Mouse (Mus musculus) liver, embryonic 13.5 days (tissue): ENCODE results near the gene Wdr18. TPM values are rescaled to one million over a fixed set of nuclear protein-coding genes. Genes with fewer than 3 reads are reported as not detected.

ENCODE experiments used
- ATAC-seq: fragments of 200-750 bp; cut with Nextera tagmentation; 2 replicates; pipeline ENCODE4 v1.8.0; 2017; ENCODE audit warnings: low read depth, mild to moderate bottlenecking, moderate number of reproducible peaks, moderate library complexity
- DNase-seq: peaks from one replicate; pipeline ENCODE4 v3.0.0; 2022
- H3K27ac ChIP-seq: fragments of 300-500 bp; sonication (generic); 2 replicates; pipeline ENCODE4 v1.5.1; 2015; ENCODE audit warnings: moderate library complexity, mild to moderate bottlenecking, inconsistent platforms
- H3K27me3 ChIP-seq: fragments of 300-500 bp; sonication (generic); 2 replicates; pipeline ENCODE4 v1.6.1; 2015; ENCODE audit warnings: mild to moderate bottlenecking, inconsistent platforms
- H3K36me3 ChIP-seq: fragments of 300-500 bp; sonication (generic); 2 replicates; pipeline ENCODE4 v1.6.1; 2015; ENCODE audit warnings: mild to moderate bottlenecking, inconsistent platforms
- H3K4me1 ChIP-seq: fragments of 300-500 bp; sonication (generic); replicated peaks from 2 replicates; pipeline ENCODE4 v1.6.1; 2015; ENCODE audit warnings: inconsistent platforms
- H3K4me2 ChIP-seq: fragments of 300-500 bp; sonication (generic); 2 replicates; pipeline ENCODE4 v1.6.1; 2015; ENCODE audit warnings: inconsistent platforms, mild to moderate bottlenecking, moderate library complexity
- H3K4me3 ChIP-seq: fragments of 300-500 bp; sonication (generic); replicated peaks from 2 replicates; pipeline ENCODE4 v1.5.1; 2015; ENCODE audit warnings: mild to moderate bottlenecking, inconsistent platforms
- H3K9ac ChIP-seq: fragments of 300-500 bp; sonication (generic); 2 replicates; pipeline ENCODE4 v1.6.1; 2015; ENCODE audit warnings: mild to moderate bottlenecking, inconsistent platforms
- H3K9me3 ChIP-seq: fragments of 300-500 bp; sonication (generic); replicated peaks from 2 replicates; pipeline ENCODE4 v1.6.1; 2016; ENCODE audit warnings: inconsistent platforms
- WGBS: fragments of 180-500 bp; shearing (Covaris S2); methylation state at CpG from one replicate; pipeline ENCODE4 v1.1.7; 2015; ENCODE audit not compliant: insufficient replicate concordance; 5-methylcytosine and 5-hydroxymethylcytosine counted together
- polyA plus RNA-seq: library from polyadenylated mRNA; unstranded; fragments of >200 nt; fragmentation: Nextera tagmentation; extraction: Ambion mirVana; gene quantifications from 2 replicates; pipeline ENCODE4 v1.2.1, GENCODE M21; 2015

Wdr18 gene
- polyA plus RNA-seq, 1 experiment from 2014 or later: 78.2 TPM

DNA sequence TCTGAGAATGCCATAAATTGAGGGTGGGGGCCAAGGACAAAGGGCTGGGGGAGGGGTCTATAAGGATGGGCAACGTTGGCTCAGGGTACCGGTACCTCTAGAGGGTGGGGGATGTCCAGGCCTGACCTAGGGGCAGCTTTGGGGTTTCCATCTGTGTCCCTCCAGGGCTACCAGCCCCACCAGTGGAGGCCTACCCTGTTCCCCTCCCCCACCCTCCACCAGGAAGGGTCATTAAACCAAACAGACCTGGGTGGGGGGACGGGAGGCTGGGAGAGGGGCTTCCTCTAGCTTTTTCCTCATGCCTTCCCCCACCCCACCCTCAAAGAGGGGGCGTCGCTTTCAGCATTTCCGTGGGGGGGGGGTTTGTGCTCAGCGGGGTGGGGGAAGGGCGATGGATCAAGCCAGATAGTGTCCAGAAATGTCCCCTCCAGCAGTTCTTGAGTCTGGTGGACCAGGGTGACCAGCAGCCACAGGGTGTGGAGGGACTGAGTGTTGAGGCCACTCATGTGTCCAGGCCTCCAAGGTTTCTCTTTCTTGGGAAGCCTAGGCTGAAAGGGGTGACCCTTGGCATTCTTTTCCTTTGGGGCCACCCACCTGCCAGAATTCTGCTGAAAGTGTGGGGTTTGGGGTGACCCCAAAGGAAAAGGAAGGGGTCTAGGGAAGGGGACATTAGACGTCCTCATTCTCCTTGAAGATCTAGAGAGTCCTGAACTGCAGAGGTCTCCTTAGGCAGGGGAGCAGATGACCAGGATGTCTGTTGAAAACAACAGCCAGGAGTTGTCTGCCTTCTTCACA is 30.8 kb upstream of the Wdr18 start:
- Histone ChIP-seq H3K27ac (peak overlapping the region; percentile 88), H3K4me2 (peak overlapping the region; percentile 84), H3K4me3 (peak overlapping the region; percentile 85), H3K36me3 (peaks cover 38% of the 10 kb centered on the region), H3K27me3 (no peaks in the 10 kb centered on the region), H3K9ac (peak overlapping the region; percentile 54), H3K4me1 (peaks cover 87% of the 10 kb centered on the region), H3K9me3 (no peaks in the 10 kb centered on the region)
- WGBS: 25% methylated on average over 9 of the region's 9 CpGs
- ATAC-seq: no peak
- no peak for DNase-seq

DNA sequence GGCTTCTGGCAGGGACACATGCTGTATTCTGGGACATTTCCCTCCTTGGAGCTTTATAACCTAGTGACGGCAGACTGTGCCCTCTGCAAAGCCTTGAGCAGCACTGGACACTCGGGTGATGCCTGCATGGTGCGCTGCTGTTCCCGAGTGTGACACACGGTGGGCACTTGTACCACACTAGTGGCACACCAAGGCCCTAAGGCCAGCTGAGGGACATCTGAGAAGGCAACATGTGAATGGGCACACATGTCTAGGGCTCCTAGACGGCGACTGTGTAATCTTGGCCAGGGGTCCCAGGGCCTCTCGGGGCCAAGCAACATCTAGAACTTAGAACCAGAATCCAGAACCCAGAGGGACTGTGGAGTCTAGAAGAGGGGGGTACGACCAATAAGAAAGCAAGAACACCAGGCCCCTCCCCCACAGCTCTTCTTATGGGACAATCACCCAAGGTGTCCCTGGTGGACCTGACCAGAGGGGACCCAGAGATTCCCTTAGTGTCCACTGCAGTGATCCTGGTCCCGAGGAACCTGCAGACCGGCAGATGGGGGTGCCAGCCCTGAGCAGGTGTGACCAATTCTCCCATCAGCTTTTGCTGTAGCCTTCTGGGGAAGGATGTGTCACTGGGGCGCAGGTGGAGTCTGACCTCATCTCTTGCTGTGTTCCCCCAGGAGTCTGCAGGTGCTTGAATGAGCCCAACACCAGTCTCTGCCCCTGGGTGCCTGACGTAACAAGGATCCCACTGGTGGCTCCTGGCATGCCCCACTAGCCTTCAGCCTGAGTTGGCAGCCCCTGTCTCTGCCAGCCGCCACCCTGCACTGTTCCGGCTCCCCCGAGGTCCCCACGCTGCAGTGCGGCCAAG is 29.8 kb upstream of the Wdr18 start:
- H3K27ac ChIP-seq: peak overlapping the region; percentile 88; the same call in 1 of the 2 replicates

DNA sequence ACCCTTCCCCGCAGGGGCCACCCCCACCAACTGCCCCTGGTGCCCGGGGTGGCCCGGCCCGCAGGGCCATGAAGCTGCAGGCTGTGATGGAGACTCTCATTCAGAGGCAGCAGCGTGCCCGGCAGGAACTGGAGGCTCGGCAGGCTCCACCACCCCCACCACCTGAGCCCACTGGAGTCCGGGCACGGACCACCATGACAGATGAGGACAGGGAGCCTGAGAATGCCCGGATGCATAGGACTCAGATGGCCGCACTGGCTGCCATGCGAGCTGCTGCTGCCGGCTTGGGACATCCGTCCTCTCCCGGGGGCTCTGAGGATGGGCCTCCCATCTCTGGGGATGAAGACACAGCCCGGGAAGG is 29.1 kb upstream of the Wdr18 start:
- Histone ChIP-seq H3K9ac (no peak overlapping the region), H3K4me3 (no peak overlapping the region), H3K9me3 (no peaks in the 10 kb centered on the region), H3K4me1 (peaks cover 95% of the 10 kb centered on the region), H3K27me3 (no peaks in the 10 kb centered on the region), H3K27ac (no peak overlapping the region), H3K36me3 (peaks cover 52% of the 10 kb centered on the region), H3K4me2 (no peak overlapping the region)
- ATAC-seq (no peak), DNase-seq (no peak)
- WGBS: 87% methylated on average over 16 of the region's 16 CpGs

More for the DNA sequence above, 29.8 kb upstream of the Wdr18 start:
- Histone ChIP-seq H3K36me3 (peaks cover 49% of the 10 kb centered on the region), H3K4me2 (peak overlapping the region; percentile 84), H3K9ac (no peak overlapping the region), H3K27me3 (no peaks in the 10 kb centered on the region), H3K4me1 (peaks cover 93% of the 10 kb centered on the region), H3K4me3 (0 out of 2 replicates have a peak overlapping the region, but pooled peaks have one; percentile 85), H3K9me3 (no peaks in the 10 kb centered on the region)
- ATAC-seq: no peak
- WGBS: 83% methylated on average over 18 of the region's 18 CpGs
- no peak for DNase-seq

DNA sequence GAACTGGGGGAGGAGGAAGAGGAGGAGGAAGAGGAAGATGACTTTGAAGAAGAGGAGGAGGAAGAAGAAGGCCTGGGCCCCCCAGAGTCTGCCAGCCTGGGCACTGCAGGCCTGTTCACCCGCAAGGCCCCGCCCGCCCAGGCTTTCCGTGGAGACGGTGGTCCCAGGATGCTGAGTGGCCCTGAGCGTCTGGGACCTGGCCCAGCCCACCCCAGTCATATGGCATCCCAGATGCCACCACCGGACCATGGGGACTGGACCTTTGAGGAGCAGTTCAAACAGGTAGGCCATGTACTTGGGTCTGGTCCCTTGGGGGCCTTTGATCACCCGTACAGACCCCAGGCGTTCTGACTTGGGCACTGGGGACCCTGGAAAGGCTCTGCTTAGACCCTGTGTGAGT is 28.2 kb upstream of the Wdr18 start:
- 57% methylated on average over 9 of the region's 9 CpGs for WGBS
- no peak overlapping the region for H3K4me3 ChIP-seq

DNA sequence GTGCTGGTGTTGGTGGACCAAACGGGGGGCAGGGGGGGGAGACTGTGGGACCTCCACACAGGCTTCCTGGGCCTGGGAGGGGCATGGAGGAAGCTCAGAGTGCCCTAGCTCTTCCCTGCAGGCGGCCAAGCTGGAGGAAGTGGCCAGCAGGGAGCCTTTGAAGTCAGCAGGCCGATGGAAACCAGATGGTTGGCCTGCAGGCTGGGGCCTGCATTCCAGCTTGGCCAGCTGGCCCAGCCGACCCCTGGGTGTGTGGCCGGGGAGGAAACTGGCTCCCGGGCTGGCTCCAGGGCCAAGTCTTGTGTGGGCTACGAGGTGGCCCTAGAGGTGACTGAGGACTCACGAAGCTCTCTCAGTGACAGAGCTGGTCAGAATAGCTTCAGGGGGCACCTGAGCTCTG is 27.2 kb upstream of the Wdr18 start:
- H3K4me3 ChIP-seq: no peak overlapping the region
- peak overlapping the region; percentile 39; the same call in 1 of the 2 replicates for H3K27ac ChIP-seq
- 0 out of 2 replicates have a peak overlapping the region, but pooled peaks have one; percentile 8 for H3K4me2 ChIP-seq
- no peaks in the 10 kb centered on the region for H3K27me3 ChIP-seq
- no peak for DNase-seq
- no peaks in the 10 kb centered on the region for H3K9me3 ChIP-seq
- H3K36me3 ChIP-seq: peaks cover 52% of the 10 kb centered on the region
- WGBS: 69% methylated on average over 8 of the region's 8 CpGs
- H3K4me1 ChIP-seq: peaks cover 96% of the 10 kb centered on the region
- H3K9ac ChIP-seq: no peak overlapping the region
- ATAC-seq: no peak

More for the DNA sequence above, 28.2 kb upstream of the Wdr18 start:
- no peak for DNase-seq
- Histone ChIP-seq H3K4me2 (no peak overlapping the region), H3K27ac (no peak overlapping the region), H3K9ac (no peak overlapping the region), H3K36me3 (peaks cover 52% of the 10 kb centered on the region), H3K9me3 (no peaks in the 10 kb centered on the region), H3K4me1 (peaks cover 95% of the 10 kb centered on the region), H3K27me3 (no peaks in the 10 kb centered on the region)
- ATAC-seq: no peak

DNA sequence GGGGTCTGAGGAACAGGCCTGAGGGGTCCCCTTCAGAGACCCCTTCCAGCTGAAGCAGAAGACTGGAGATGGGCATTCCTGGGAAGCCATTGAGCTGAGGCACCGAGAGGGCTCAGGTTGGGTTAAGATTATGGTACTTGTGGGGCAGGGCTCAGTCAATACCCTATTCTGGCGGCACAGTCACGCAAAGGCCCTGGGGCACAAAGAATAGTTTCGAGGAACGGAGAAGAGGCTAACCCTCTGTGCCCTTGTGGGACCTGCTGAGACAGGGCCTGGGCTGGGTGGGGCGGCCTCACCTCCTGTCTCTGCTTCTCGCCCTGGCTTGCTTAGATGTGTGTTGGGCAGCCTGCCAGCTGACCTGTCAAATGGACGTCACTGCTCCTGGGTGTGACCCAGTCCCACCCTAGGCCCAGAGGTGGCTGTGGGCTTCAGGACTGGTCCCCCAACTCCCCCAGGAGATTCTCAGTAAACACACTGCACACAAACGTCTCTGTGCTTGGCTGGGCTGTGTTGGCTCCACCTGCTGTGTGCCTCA is 26.7 kb upstream of the Wdr18 start:
- Histone ChIP-seq H3K4me3 (no peak overlapping the region), H3K4me2 (0 out of 2 replicates have a peak overlapping the region, but pooled peaks have one; percentile 2), H3K4me1 (peaks cover 96% of the 10 kb centered on the region), H3K9ac (no peak overlapping the region), H3K27ac (no peak overlapping the region), H3K27me3 (no peaks in the 10 kb centered on the region), H3K9me3 (no peaks in the 10 kb centered on the region), H3K36me3 (peaks cover 56% of the 10 kb centered on the region)
- DNase-seq: no peak
- no peak for ATAC-seq
- WGBS: 68% methylated on average over 9 of the region's 9 CpGs

DNA sequence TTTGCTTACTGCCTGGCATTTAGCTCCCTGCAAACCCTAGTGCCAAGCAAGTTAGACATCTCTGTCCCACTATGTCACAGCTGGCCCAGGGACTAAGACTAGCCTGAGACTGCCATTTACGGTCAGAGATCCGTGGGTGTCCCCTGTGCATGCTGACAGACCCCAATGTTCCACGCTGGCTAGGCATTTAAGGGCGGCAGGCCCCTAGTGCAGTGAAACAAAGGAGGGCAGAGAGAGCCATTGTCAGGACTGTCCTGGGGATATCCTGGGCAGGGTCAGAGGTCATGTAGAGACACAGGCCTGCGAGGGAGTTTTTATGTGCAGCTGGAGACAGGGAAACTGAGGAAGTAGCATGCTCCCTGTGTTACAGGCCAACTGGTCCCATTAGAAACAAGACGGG is 26.1 kb upstream of the Wdr18 start:
- Histone ChIP-seq H3K4me1 (peaks cover 98% of the 10 kb centered on the region), H3K9ac (no peak overlapping the region), H3K4me2 (0 out of 2 replicates have a peak overlapping the region, but pooled peaks have one; percentile 2), H3K4me3 (no peak overlapping the region), H3K27ac (peak overlapping the region; percentile 10; the same call in 1 of the 2 replicates), H3K36me3 (peaks cover 59% of the 10 kb centered on the region), H3K9me3 (no peaks in the 10 kb centered on the region), H3K27me3 (no peaks in the 10 kb centered on the region)
- ATAC-seq (no peak), DNase-seq (no peak)
- 80% methylated on average over 6 of the region's 6 CpGs for WGBS

DNA sequence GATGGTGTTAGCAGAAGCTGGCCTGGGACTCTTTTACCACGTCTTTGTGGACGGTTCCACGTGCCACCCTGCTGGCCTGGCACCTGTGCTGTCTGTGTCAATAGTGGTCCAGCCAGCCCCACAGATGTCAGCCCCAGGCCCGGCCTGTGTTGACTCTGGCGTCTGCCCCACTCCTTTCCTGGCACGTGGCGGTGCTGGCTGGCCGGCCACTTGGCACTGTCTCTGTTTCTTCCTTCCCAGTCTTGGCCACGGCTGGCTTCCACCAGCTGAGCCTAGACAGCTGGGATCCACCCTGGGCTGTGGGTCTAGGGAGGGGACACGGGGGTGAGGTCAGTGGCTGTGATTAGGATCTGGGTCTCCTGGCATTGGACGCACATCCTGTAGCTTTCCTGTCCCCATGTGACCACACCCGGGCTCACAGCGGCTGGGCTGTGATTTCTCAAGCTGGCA is 25.7 kb upstream of the Wdr18 start:
- no peak for DNase-seq
- Histone ChIP-seq H3K36me3 (peaks cover 59% of the 10 kb centered on the region), H3K27ac (peak overlapping the region; percentile 10; the same call in 1 of the 2 replicates), H3K9ac (no peak overlapping the region), H3K9me3 (no peaks in the 10 kb centered on the region), H3K27me3 (no peaks in the 10 kb centered on the region), H3K4me1 (peaks cover 98% of the 10 kb centered on the region), H3K4me2 (no peak overlapping the region), H3K4me3 (no peak overlapping the region)
- WGBS: 58% methylated on average over 13 of the region's 13 CpGs
- ATAC-seq: no peak

DNA sequence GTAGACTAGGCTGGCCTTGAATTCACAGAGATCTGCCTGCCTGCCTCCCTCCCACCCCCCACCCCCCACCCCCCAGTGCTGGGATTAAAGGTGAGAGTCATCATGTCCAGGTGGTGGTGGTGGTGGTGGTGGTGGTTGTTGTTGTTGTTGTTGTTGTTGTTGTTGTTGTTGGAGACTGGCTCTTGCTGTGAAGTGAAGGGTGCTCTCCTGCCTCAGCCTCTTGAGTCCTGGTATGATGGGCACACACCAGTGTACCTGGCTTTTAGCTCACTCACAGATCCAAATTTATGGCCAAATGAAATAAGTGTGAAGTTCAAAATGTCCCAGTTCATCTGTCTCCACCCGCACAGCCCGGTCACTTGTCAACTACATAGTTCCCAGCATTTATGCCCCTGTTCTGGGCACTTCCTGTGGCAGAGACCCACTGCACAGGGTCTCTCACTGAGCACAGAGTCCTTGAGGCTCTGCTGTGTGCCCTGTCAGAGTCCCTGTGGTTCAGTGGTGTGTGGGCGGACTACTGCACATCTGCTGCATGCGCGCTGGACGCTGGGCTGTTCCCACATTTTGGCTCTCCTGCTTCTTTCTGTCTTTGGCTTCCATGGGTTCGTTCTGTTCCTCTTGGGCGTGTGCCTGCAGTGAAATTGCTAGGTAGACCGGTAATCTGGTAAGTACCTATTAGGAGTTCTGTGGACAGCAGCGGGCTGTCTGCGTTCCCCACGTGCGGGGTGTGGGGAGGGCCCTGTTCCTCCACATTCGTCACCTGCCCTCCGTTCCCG is 25.0 kb upstream of the Wdr18 start:
- ATAC-seq (no peak), DNase-seq (no peak)
- Histone ChIP-seq H3K27me3 (no peaks in the 10 kb centered on the region), H3K4me2 (no peak overlapping the region), H3K27ac (peak overlapping the region; percentile 10; the same call in 1 of the 2 replicates), H3K4me3 (no peak overlapping the region), H3K4me1 (peaks cover 98% of the 10 kb centered on the region), H3K36me3 (peaks cover 65% of the 10 kb centered on the region), H3K9me3 (no peaks in the 10 kb centered on the region), H3K9ac (no peak overlapping the region)
- 84% methylated on average over 16 of the region's 16 CpGs for WGBS

DNA sequence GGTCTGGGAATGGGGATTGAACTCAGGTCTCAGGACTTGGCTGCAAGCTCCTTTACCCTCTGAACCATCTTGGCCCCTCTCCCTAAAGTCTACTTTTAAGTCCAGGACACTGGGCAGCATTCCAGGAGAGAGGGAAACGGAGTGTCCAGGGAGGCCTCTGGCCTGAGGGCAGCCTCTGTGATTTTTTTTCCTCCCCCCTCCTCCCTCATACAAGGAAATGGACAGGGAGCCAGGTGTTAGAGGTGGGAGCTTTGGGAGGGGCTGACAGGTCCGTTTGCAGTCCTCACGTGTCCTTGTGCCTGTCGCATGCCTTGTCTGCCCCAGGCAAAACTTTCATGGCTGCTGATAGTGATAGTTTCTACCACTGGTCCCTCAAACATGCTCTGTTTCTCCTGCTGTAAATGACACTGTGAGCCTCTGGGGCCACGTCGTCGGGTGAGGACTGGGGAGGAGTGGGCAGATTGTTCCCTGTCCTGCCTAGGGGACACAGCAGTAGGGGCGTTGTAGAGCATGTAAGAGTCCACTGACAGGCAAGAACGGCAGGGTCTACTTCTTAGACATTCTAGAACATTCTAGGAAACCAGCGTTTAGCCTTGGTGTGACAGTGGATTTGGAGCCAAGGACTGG is 23.6 kb upstream of the Wdr18 start:
- H3K4me2 ChIP-seq: peak overlapping the region; percentile 19; the same call in 1 of the 2 replicates
- H3K27ac ChIP-seq: peak overlapping the region; percentile 75
- H3K36me3 ChIP-seq: peaks cover 57% of the 10 kb centered on the region
- DNase-seq: no peak
- WGBS: 61% methylated on average over 10 of the region's 10 CpGs
- H3K27me3 ChIP-seq: no peaks in the 10 kb centered on the region
- H3K4me1 ChIP-seq: peaks cover 99% of the 10 kb centered on the region
- H3K9ac ChIP-seq: no peak overlapping the region
- ATAC-seq: no peak
- no peak overlapping the region for H3K4me3 ChIP-seq
- no peaks in the 10 kb centered on the region for H3K9me3 ChIP-seq
